Mouse (Mus musculus): Measurements from ENCODE around the gene Ica1. TPM values are rescaled to one million over a fixed set of nuclear protein-coding genes. Genes with fewer than 3 reads are reported as not detected.

Ica1 gene
- total and polyA plus RNA-seq, 3 experiments: 3.9 to 7.8 (median 7.0) TPM

GRCm38 (mm10) chr6:8680931-8681330 is 97.4 kb downstream of the Ica1 start:
- Histone ChIP-seq H3K27me3 (ENCODE audit: control insufficient read depth, insufficient read depth, low read length) (no peaks in the 10 kb centered on the region), H3K4me1 (ENCODE audit: control insufficient read depth, insufficient read depth, low read length) (peaks cover 5% of the 10 kb centered on the region), H3K36me3 (ENCODE audit: control insufficient read depth, insufficient read depth, low read length) (no peaks in the 10 kb centered on the region), H3K79me2 (replicated peaks; ENCODE audit: control insufficient read depth, insufficient read depth, low read length) (no peaks in the 10 kb centered on the region), H3K4me3 (no peak overlapping the region), H3K27ac (no peak overlapping the region), H3K9ac (ENCODE audit: low read depth, low read length) (no peak overlapping the region)
- WGBS: 89% methylated on average over 8 of the region's 8 CpGs
- intact Hi-C loops (cut with DNase I): no loop called here
- no peak for TF ChIP-seq POLR2A (IDR thresholded peaks at IDR 0.05; ENCODE audit: insufficient read depth, low read depth, low read length)
- no peak for DNase-seq

- no peak for DNase-seq
- H3K27me3 ChIP-seq (ENCODE audit: control insufficient read depth, insufficient read depth, low read length): no peaks in the 10 kb centered on the region
Measured at GRCm38 (mm10) chr6:8673013-8673412, 105.3 kb downstream of the Ica1 start.

DNA sequence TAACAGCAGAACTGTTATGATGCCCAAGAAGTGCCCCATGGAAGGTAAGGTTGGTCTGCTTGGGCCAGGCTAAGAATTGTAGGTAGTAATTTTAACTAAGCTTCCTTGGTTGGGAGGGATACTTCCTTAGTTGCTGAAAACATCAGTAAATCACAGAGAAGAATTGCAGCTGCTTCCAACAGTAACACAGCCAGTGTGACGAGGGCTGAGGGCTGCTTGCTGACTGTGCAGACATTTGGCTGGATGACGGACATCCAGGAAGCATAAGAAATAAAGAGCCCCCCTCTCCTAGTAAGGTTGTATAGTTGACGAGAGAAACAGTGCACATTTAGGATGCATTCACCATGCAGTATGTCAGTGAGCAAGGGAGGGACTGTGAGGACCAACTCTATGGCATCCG is 108.9 kb downstream of the Ica1 start:
- Histone ChIP-seq H3K79me2 (replicated peaks; ENCODE audit: control insufficient read depth, insufficient read depth, low read length) (no peaks in the 10 kb centered on the region), H3K36me3 (ENCODE audit: control insufficient read depth, insufficient read depth, low read length) (no peaks in the 10 kb centered on the region; the same call in 1 of the 2 replicates), H3K27ac (no peak overlapping the region), H3K4me3 (no peak overlapping the region), H3K27me3 (ENCODE audit: control insufficient read depth, insufficient read depth, low read length) (no peaks in the 10 kb centered on the region), H3K9ac (ENCODE audit: low read depth, low read length) (no peak overlapping the region), H3K4me1 (ENCODE audit: control insufficient read depth, insufficient read depth, low read length) (no peaks in the 10 kb centered on the region)
- TF ChIP-seq CTCF (IDR thresholded peaks at IDR 0.05) (no peak), POLR2A (IDR thresholded peaks at IDR 0.05; ENCODE audit: insufficient read depth, low read depth, low read length) (no peak), EP300 (IDR thresholded peaks at IDR 0.05; ENCODE audit: insufficient read depth, low read depth, low read length) (no peak)
- DNase-seq: no peak
- 85% methylated on average over 4 of the region's 4 CpGs for WGBS
- intact Hi-C loops (cut with DNase I): no loop called here

More at GRCm38 (mm10) chr6:8673013-8673412, 105.3 kb downstream of the Ica1 start:
- H3K4me3 ChIP-seq: no peak overlapping the region
- no peak overlapping the region for H3K9ac ChIP-seq (ENCODE audit: low read depth, low read length)
- TF ChIP-seq EP300 (IDR thresholded peaks at IDR 0.05; ENCODE audit: insufficient read depth, low read depth, low read length) (no peak), CTCF (IDR thresholded peaks at IDR 0.05) (no peak), POLR2A (IDR thresholded peaks at IDR 0.05; ENCODE audit: insufficient read depth, low read depth, low read length) (no peak)
- H3K4me1 ChIP-seq (ENCODE audit: control insufficient read depth, insufficient read depth, low read length): no peaks in the 10 kb centered on the region
- 91% methylated on average over 4 of the region's 4 CpGs for WGBS
- intact Hi-C loops (cut with DNase I): no loop called here
- no peaks in the 10 kb centered on the region for H3K36me3 ChIP-seq (ENCODE audit: control insufficient read depth, insufficient read depth, low read length)
- H3K27ac ChIP-seq: no peak overlapping the region
- no peaks in the 10 kb centered on the region for H3K79me2 ChIP-seq (replicated peaks; ENCODE audit: control insufficient read depth, insufficient read depth, low read length)

DNA sequence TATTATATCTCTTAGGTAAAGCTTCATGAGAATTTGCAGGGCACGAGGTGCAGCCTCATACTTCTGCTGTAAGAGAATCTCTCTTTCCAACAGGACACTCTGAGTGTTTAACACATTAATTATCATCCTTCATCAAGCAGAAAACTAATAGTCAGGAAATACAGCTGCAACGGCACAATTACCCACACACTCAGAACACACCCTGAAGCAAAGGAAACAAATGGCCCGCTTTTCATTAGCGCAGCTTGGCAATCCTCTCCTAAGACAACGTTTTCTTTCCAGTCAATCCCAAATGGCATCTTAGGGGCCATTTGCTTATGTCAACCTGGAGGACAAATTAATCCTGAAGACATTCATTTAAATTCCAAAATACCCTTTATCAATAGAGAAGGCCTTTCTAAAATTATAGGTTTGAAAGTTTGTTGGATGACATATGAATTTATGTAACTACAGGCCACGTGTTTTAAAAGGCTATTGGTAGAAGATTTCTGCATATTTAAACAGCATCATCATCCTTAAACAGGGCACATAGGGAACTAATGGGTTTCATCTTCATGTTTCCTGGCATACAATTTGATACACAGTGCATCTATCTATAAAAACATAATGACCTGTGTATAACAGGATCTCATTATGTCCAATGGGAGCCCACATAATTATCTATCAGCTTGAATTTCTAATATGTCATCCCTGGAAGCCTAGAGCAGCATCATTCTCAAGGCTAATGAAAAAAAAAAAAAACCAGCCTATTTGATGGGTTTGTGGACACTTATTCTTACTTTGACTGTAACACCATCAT is 110.1 kb downstream of the Ica1 start:
- no peaks in the 10 kb centered on the region for H3K79me2 ChIP-seq (replicated peaks; ENCODE audit: control insufficient read depth, insufficient read depth, low read length)
- no peak overlapping the region for H3K27ac ChIP-seq
- TF ChIP-seq EP300 (IDR thresholded peaks at IDR 0.05; ENCODE audit: insufficient read depth, low read depth, low read length): no peak
- TF ChIP-seq POLR2A (IDR thresholded peaks at IDR 0.05; ENCODE audit: insufficient read depth, low read depth, low read length): no peak
- no peaks in the 10 kb centered on the region for H3K4me1 ChIP-seq (ENCODE audit: control insufficient read depth, insufficient read depth, low read length)
- H3K4me3 ChIP-seq: no peak overlapping the region
- intact Hi-C loops (cut with DNase I): no loop called here
- H3K27me3 ChIP-seq (ENCODE audit: control insufficient read depth, insufficient read depth, low read length): no peaks in the 10 kb centered on the region
- no peak for DNase-seq
- WGBS: 76% methylated on average over 6 of the region's 6 CpGs
- no peaks in the 10 kb centered on the region; the same call in 1 of the 2 replicates for H3K36me3 ChIP-seq (ENCODE audit: control insufficient read depth, insufficient read depth, low read length)
- H3K9ac ChIP-seq (ENCODE audit: low read depth, low read length): no peak overlapping the region

DNA sequence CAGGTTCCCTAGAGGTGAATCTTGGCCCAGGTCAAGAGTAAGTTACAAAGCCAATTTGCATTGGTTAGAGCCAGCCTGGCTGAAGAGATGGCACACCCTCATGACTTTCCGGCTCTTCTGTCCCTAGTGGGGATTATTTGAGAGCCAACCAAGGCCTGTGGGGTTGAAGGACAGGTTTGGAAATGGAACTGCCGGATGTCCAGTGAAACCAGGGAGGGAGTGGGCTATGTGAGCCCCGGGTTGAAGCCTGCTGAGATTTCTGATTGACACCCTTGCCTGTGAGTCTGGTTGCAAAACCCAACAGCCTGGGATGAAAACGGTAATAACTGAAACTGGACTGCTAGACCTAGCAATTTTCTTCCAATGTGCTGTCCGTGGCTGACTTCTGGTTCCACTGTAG is 112.5 kb downstream of the Ica1 start:
- TF ChIP-seq POLR2A (IDR thresholded peaks at IDR 0.05; ENCODE audit: insufficient read depth, low read depth, low read length): no peak
- TF ChIP-seq EP300 (IDR thresholded peaks at IDR 0.05; ENCODE audit: insufficient read depth, low read depth, low read length): no peak
- no peak for TF ChIP-seq CTCF (IDR thresholded peaks at IDR 0.05)
- Histone ChIP-seq H3K4me1 (ENCODE audit: control insufficient read depth, insufficient read depth, low read length) (no peaks in the 10 kb centered on the region), H3K9ac (ENCODE audit: low read depth, low read length) (no peak overlapping the region), H3K79me2 (replicated peaks; ENCODE audit: control insufficient read depth, insufficient read depth, low read length) (no peaks in the 10 kb centered on the region), H3K36me3 (ENCODE audit: control insufficient read depth, insufficient read depth, low read length) (no peaks in the 10 kb centered on the region; the same call in 1 of the 2 replicates), H3K4me3 (no peak overlapping the region), H3K27me3 (ENCODE audit: control insufficient read depth, insufficient read depth, low read length) (no peaks in the 10 kb centered on the region), H3K27ac (no peak overlapping the region)
- intact Hi-C loops (cut with DNase I): no loop called here
- no peak for DNase-seq
- 91% methylated on average over 5 of the region's 5 CpGs for WGBS

- 93% methylated on average over 5 of the region's 5 CpGs for WGBS
- TF ChIP-seq EP300 (IDR thresholded peaks at IDR 0.05; ENCODE audit: insufficient read depth, low read depth, low read length): no peak
- TF ChIP-seq POLR2A (IDR thresholded peaks at IDR 0.05; ENCODE audit: insufficient read depth, low read depth, low read length): no peak
- no peak for TF ChIP-seq CTCF (IDR thresholded peaks at IDR 0.05)
- H3K27ac ChIP-seq: no peak overlapping the region
- H3K4me3 ChIP-seq: no peak overlapping the region
- H3K79me2 ChIP-seq (replicated peaks; ENCODE audit: control insufficient read depth, insufficient read depth, low read length): no peaks in the 10 kb centered on the region
- H3K4me1 ChIP-seq (ENCODE audit: control insufficient read depth, insufficient read depth, low read length): no peaks in the 10 kb centered on the region
- H3K36me3 ChIP-seq (ENCODE audit: control insufficient read depth, insufficient read depth, low read length): no peaks in the 10 kb centered on the region; the same call in 1 of the 2 replicates
- DNase-seq: no peak
- intact Hi-C loops (cut with DNase I): no loop called here
- H3K9ac ChIP-seq (ENCODE audit: low read depth, low read length): no peak overlapping the region
- no peaks in the 10 kb centered on the region for H3K27me3 ChIP-seq (ENCODE audit: control insufficient read depth, insufficient read depth, low read length)
Measured at GRCm38 (mm10) chr6:8664956-8665355, 113.3 kb downstream of the Ica1 start.

Measured in heart, adult 2 months (tissue).